Mouse (Mus musculus) liver, embryonic 14.5 days (tissue): Measurements from ENCODE around the gene Copb2. TPM values are rescaled to one million over a fixed set of nuclear protein-coding genes. Genes with fewer than 3 reads are reported as not detected.
A peak's percentile ranks its signal among the peaks of the same experiment; 100 is the strongest.

Experiments used
- ATAC-seq: fragments of 200-750 bp; cut with Nextera tagmentation; 2 replicates; pipeline ENCODE4 v1.8.0; 2017; ENCODE audit warnings: moderate number of reproducible peaks, mild to moderate bottlenecking, moderate library complexity; ENCODE audit not compliant: insufficient read depth
- DNase-seq, 3 experiments: peaks; one replicate each; pipeline ENCODE4 v3.0.0-alpha.2; 2012 to 2013; ENCODE audit warnings: low read depth in 3 of 3, low spot score in 3 of 3
- H3K27ac ChIP-seq: fragments of 300-500 bp; sonication (generic); 2 replicates; pipeline ENCODE4 v1.5.1; 2014; ENCODE audit warnings: moderate library complexity, mild to moderate bottlenecking, control low read depth, inconsistent platforms
- H3K27me3 ChIP-seq: fragments of 300-500 bp; sonication (generic); 2 replicates; pipeline ENCODE4 v1.6.1; 2014; ENCODE audit warnings: mild to moderate bottlenecking, low read length, moderate library complexity; ENCODE audit not compliant: control insufficient read depth, insufficient read depth
- H3K36me3 ChIP-seq: fragments of 300-500 bp; sonication (generic); replicated peaks from 2 replicates; pipeline ENCODE4 v1.6.1; 2014; ENCODE audit warnings: low read depth; ENCODE audit not compliant: control insufficient read depth, insufficient read depth
- H3K4me1 ChIP-seq, 2 experiments: fragments of 200-500 bp in 1 of 2; fragments of 300-500 bp in 1 of 2; sonication (generic) in 1 of 2; replicated peaks; 2 replicates each; pipeline ENCODE4 v1.6.1; 2012 to 2014; ENCODE audit warnings: antibody characterized with exemption in 1 of 2, inconsistent platforms in 1 of 2, low read length in 1 of 2; ENCODE audit not compliant: control insufficient read depth in 2 of 2, insufficient read depth in 2 of 2
- H3K4me2 ChIP-seq: fragments of 300-500 bp; sonication (generic); 2 replicates; pipeline ENCODE4 v1.6.1; 2014; ENCODE audit warnings: low read depth, mild to moderate bottlenecking, control low read depth, moderate library complexity
- H3K4me3 ChIP-seq, 2 experiments: fragments of 200-500 bp in 1 of 2; fragments of 300-500 bp in 1 of 2; sonication (generic) in 1 of 2; 2 replicates each; pipeline ENCODE4 v1.5.1; 2012 to 2014; ENCODE audit warnings: low read depth in 2 of 2, low read length in 2 of 2, mild to moderate bottlenecking in 2 of 2, control low read depth in 1 of 2, inconsistent platforms in 1 of 2, moderate library complexity in 1 of 2; ENCODE audit not compliant: insufficient read depth in 1 of 2
- H3K9ac ChIP-seq: fragments of 300-500 bp; sonication (generic); replicated peaks from 2 replicates; pipeline ENCODE4 v1.6.1; 2014; ENCODE audit warnings: mild to moderate bottlenecking, control low read depth, moderate library complexity
- H3K9me3 ChIP-seq: fragments of 300-500 bp; sonication (generic); 2 replicates; pipeline ENCODE4 v1.6.1; 2016; ENCODE audit warnings: low read length, mixed read lengths; ENCODE audit not compliant: control insufficient read depth
- CTCF ChIP-seq: IDR thresholded peaks from 2 replicates; pipeline ENCODE4 v1.5.1; 2016; ENCODE audit warnings: antibody characterized with exemption, low read depth, control low read depth
- EP300 ChIP-seq: IDR thresholded peaks from 2 replicates; pipeline ENCODE4 v1.6.1; 2016; ENCODE audit warnings: antibody characterized with exemption, low read depth
- WGBS: fragments of 180-500 bp; shearing (Covaris S2); extraction: QIAGEN DNeasy Blood & Tissue Kit; methylation state at CpG from one replicate; pipeline ENCODE4 v1.1.7; 2014; ENCODE audit not compliant: insufficient replicate concordance; 5-methylcytosine and 5-hydroxymethylcytosine counted together
- polyA plus RNA-seq, 2 experiments: library from polyadenylated mRNA; depleted of rRNA in 1 of 2; stranded (reverse) in 1 of 2; unstranded in 1 of 2; fragments of >200 nt; fragmentation: Nextera tagmentation in 1 of 2; extraction: Ambion mirVana in 1 of 2; gene quantifications; 2 replicates each; pipeline versions ENCODE4 v1.2.1 to v1.2.3; 2012 to 2014

Gene Copb2
- polyA plus RNA-seq, 2 experiments = 40.7 to 76.6 TPM

DNA sequence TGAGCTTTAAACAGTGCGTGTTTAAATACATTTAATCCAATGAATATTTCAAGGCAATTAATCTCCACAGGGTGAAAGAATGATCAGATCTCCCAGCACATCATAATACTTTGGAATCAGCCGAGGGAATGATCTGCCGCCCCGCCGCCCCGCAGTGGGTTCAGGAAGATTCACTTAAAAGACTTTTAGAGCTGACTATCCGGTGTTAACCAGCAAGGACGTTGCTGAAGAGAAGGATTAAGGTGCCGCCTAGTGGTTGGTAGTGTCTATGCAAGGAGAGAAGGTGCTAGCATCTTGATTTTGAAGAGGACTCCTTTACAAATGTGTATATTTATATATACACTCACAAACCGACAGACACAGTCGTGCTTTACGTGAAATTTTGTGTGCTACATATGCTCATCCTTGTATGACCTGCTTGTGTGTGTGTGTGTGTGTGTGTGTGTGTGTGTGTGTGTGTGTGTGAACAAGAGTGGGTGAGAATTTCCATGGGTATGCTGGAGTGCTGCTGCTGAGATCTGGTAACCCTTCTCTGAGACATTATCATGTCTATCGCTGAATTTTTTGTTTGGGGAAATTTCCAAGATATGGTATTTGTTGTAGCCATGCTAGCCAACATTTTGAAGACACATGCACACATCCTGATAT is 24.7 kb upstream of the Copb2 start:
- Histone ChIP-seq H3K27me3 (no peaks in the 10 kb centered on the region), H3K4me1 (no peaks in the 10 kb centered on the region), H3K36me3 (no peaks in the 10 kb centered on the region), H3K27ac (no peak overlapping the region), H3K9me3 (no peaks in the 10 kb centered on the region), H3K9ac (no peak overlapping the region), H3K4me3 (no peak overlapping the region), H3K4me2 (no peak overlapping the region; the same call in 1 of the 2 replicates)
- 6% methylated on average over 13 of the region's 13 CpGs for WGBS
- DNase-seq (peak in 2 of 3 experiments; percentile 33 to 36), ATAC-seq (no peak)
- TF ChIP-seq CTCF = peak; percentile 79
- no peak for TF ChIP-seq EP300

DNA sequence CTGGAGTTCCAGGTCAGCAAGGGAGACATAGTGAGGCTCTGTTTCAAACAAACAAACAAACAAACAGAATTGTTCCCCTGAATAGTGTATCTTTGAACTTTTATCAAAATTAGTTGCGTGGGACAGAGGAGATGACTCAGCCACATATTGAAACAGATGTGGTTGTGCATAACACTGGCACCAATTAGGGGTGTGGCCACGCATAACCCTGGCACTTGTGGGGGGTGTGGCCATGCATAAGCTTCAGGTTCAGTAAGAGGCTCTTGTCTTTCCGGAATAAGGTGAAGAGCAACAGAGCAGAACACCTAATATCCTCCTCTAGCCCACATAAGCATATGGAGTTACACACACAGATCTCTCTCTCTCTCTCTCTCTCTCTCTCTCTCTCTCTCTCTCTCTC is 19.5 kb upstream of the Copb2 start:
- no peak for TF ChIP-seq CTCF
- no peak for ATAC-seq
- no peak for DNase-seq
- no peak overlapping the region for H3K27ac ChIP-seq
- no peaks in the 10 kb centered on the region for H3K27me3 ChIP-seq
- H3K9me3 ChIP-seq = no peaks in the 10 kb centered on the region
- H3K4me2 ChIP-seq = no peak overlapping the region
- H3K9ac ChIP-seq = no peak overlapping the region
- no peaks in the 10 kb centered on the region for H3K36me3 ChIP-seq
- 54% methylated on average over 3 of the region's 3 CpGs for WGBS
- no peaks in the 10 kb centered on the region for H3K4me1 ChIP-seq
- no peak overlapping the region for H3K4me3 ChIP-seq

DNA sequence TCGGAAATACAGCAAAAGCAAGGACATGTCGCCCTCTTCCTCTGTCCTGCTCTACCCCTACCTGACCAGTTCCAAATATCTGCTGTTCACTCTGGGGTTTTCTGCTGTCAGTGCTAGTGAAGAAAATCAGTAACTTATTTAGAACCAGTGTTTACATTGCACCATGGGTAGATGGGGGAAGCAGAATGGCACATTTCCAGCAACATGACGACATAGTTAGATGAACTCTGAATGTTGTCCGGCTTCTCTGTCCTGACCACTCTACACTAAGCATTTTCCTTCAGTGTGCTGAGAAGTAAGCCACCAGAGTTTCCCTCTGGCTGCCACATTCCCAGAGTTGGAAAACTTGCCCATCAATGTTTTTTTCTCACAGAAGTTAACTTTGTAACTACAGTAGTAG is 20.3 kb downstream of the Copb2 start:
- no peak overlapping the region for H3K27ac ChIP-seq
- H3K27me3 ChIP-seq = no peaks in the 10 kb centered on the region
- H3K4me2 ChIP-seq = no peak overlapping the region
- peak in 1 of 3 experiments; percentile 11 for DNase-seq
- peak; percentile 52; the same call in 1 of the 2 replicates for ATAC-seq
- no peaks in the 10 kb centered on the region for H3K9me3 ChIP-seq
- peaks cover 58% of the 10 kb centered on the region for H3K36me3 ChIP-seq
- H3K4me3 ChIP-seq = no peak overlapping the region
- no peak for TF ChIP-seq EP300
- TF ChIP-seq CTCF = no peak
- no peak overlapping the region for H3K9ac ChIP-seq
- H3K4me1 ChIP-seq = no peaks in the 10 kb centered on the region
- WGBS = 78% methylated on average over 4 of the region's 4 CpGs

DNA sequence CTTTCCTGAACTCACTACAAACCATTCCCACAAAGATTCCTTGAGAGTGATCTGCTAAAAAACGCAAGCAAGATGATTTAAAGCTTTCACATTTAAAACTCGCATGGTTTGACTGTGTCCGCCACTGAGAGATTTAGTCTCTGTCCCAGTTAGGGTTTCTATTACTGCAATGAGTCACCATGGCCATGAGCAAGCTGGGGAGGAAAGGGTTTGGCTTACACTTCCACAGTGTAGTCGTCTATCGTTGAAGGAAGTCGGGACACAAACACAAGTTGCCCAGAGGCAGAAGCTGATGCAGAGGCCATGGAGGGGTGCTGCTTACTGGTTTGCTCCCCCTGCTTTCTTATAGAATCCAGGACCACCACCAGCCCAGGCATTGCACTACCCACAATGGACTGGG is 36.6 kb downstream of the Copb2 start:
- TF ChIP-seq CTCF (no peak), EP300 (no peak)
- Histone ChIP-seq H3K27me3 (no peaks in the 10 kb centered on the region), H3K9ac (no peak overlapping the region; the same call in 1 of the 2 replicates), H3K27ac (no peak overlapping the region), H3K4me3 (peak overlapping the region; percentile 92 to 100; a peak in 2 of 4 replicates), H3K4me1 (peaks cover 5 to 11% of the 10 kb centered on the region in 2 experiments; a peak in 3 of 4 replicates), H3K4me2 (peak overlapping the region; percentile 90), H3K9me3 (no peaks in the 10 kb centered on the region), H3K36me3 (peaks cover 10% of the 10 kb centered on the region)
- WGBS = 62% methylated on average over 6 of the region's 6 CpGs
- DNase-seq (no peak), ATAC-seq (no peak)

DNA sequence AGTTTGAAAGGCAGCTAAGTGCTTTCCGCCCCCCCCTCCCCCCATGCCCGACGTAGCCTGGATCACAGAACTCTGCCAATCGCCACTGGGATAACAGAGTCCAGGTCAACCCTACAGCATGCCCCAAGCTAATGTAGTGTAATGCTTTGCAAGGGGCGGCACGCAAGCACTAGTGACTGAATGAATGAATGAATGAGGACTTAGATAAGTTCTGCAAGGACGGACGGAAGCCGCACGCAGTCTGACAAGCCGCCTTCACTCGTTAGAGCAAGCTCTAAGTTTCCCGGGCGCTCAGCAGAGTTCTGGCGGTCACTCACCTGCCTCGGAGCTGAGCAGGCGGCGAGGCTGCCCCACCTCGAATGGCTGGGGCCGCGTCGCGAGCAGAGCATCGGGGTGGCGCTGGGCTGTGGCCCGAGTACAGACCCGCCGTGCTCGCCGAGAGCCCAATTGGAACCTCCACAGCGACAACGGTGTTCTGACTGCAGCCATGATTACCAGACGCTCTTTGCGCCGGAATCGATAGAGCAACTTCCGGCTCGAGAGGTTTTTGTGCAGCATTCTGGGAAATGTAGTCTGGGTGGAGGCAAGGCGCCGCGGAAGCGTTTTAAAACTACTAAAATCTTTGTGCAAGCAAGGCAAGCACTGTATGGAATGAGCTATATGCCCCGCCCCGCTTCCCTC is 37.8 kb downstream of the Copb2 start, which contains the start of gene Mrps22:
TSS of gene Mrps22 (minus strand) at position 505 of the 681 bp plus-strand sequence.
- H3K9ac ChIP-seq = peak within 1 kb of the TSS; percentile 80
- ATAC-seq = peak; percentile 84
- peaks cover 6% of the 10 kb centered on the region for H3K36me3 ChIP-seq
- peak within 1 kb of the TSS; percentile 92 to 100 for H3K4me3 ChIP-seq
- H3K27me3 ChIP-seq = no peaks in the 10 kb centered on the region
- under 1% methylated on average over 44 of the region's 44 CpGs for WGBS
- peaks cover 5 to 11% of the 10 kb centered on the region in 2 experiments; a peak in 3 of 4 replicates for H3K4me1 ChIP-seq
- H3K27ac ChIP-seq = peak within 1 kb of the TSS; percentile 35
- DNase-seq = peak; percentile 77 to 81 (median 78)
- H3K4me2 ChIP-seq = peak within 1 kb of the TSS; percentile 90
- no peaks in the 10 kb centered on the region for H3K9me3 ChIP-seq
- no peak for TF ChIP-seq EP300
